Mouse (Mus musculus) thymus, adult 2 months (tissue): ENCODE results near the gene Slc35a3. TPM values are rescaled to one million over a fixed set of nuclear protein-coding genes. Genes with fewer than 3 reads are reported as not detected.
"Not testable (repeated sequence)": the region's sequence is repeated elsewhere in the genome, so short reads cannot be mapped to it uniquely, and the experiment has no call there.

Experiments
- DNase-seq: peaks from one replicate; pipeline ENCODE4 v3.0.0; 2021
- H3K27ac ChIP-seq: fragments of 200-500 bp; 2 replicates; pipeline ENCODE4 v1.5.1; 2012; ENCODE audit warnings: low read length, control low read depth; ENCODE audit not compliant: control insufficient read depth, insufficient read depth
- H3K27me3 ChIP-seq: fragments of 200-500 bp; 2 replicates; pipeline ENCODE4 v1.6.1; 2012; ENCODE audit warnings: mild to moderate bottlenecking, low read length, moderate library complexity, mixed read lengths; ENCODE audit not compliant: control insufficient read depth, insufficient read depth
- H3K36me3 ChIP-seq: fragments of 200-500 bp; 2 replicates; pipeline ENCODE4 v1.6.1; 2012; ENCODE audit warnings: mild to moderate bottlenecking, low read length, moderate library complexity; ENCODE audit not compliant: control insufficient read depth, insufficient read depth
- H3K4me1 ChIP-seq: fragments of 200-500 bp; replicated peaks from 2 replicates; pipeline ENCODE4 v1.6.1; 2012; ENCODE audit warnings: low read length; ENCODE audit not compliant: control insufficient read depth, insufficient read depth
- H3K4me3 ChIP-seq: fragments of 200-500 bp; 2 replicates; pipeline ENCODE4 v1.5.1; 2012; ENCODE audit warnings: mild to moderate bottlenecking, low read length, control low read depth, moderate library complexity; ENCODE audit not compliant: control insufficient read depth, insufficient read depth
- CTCF ChIP-seq: fragments of 200-500 bp; IDR thresholded peaks from 2 replicates; pipeline ENCODE4 v1.5.1; 2012; ENCODE audit warnings: mild to moderate bottlenecking, control low read depth, low read length, moderate library complexity, borderline replicate concordance; ENCODE audit not compliant: control insufficient read depth, poor library complexity, insufficient read depth; ENCODE audit errors: extremely low read depth
- POLR2A ChIP-seq: fragments of 200-500 bp; IDR thresholded peaks from 2 replicates; pipeline ENCODE4 v1.6.1; 2012; ENCODE audit warnings: mild to moderate bottlenecking, low read length, control low read depth, moderate library complexity; ENCODE audit not compliant: control insufficient read depth, poor library complexity, insufficient read depth; ENCODE audit errors: extremely low read depth
- WGBS: fragments of 180-500 bp; shearing (Covaris S2); methylation state at CpG from one replicate; pipeline ENCODE4 v1.1.7; 2018; 5-methylcytosine and 5-hydroxymethylcytosine counted together
- polyA plus RNA-seq: library from polyadenylated mRNA; depleted of rRNA; stranded (reverse); fragments of >200 nt; gene quantifications from 2 replicates; pipeline ENCODE4 v1.2.3, GENCODE M21; 2012; rRNA removed

Gene Slc35a3
- 6.8 and 11.1 TPM in 2 replicates for polyA plus RNA-seq

GRCm38 (mm10) chr3:116712436-116712881, at the start of gene Slc35a3:
TSS of gene Slc35a3 (minus strand) at chr3:116712831.
- H3K36me3 ChIP-seq, result no peaks in the 10 kb centered on the region
- WGBS, result 6% methylated on average over 8 of the region's 8 CpGs
- no peak for TF ChIP-seq CTCF
- no peak for TF ChIP-seq POLR2A
- H3K27ac ChIP-seq, result no peak within 1 kb of the TSS
- H3K4me3 ChIP-seq, result peak within 1 kb of the TSS; percentile 62
- no peak for DNase-seq
- H3K4me1 ChIP-seq, result peaks cover 4% of the 10 kb centered on the region
- no peaks in the 10 kb centered on the region for H3K27me3 ChIP-seq

GRCm38 (mm10) chr3:116752818-116753217, 40.2 kb upstream of the Slc35a3 start:
- 97% methylated on average over 8 of the region's 8 CpGs for WGBS
- Histone ChIP-seq H3K27ac (no peak overlapping the region), H3K27me3 (no peaks in the 10 kb centered on the region), H3K4me3 (no peak overlapping the region), H3K36me3 (no peaks in the 10 kb centered on the region), H3K4me1 (no peaks in the 10 kb centered on the region)
- no peak for DNase-seq
- TF ChIP-seq CTCF (no peak), POLR2A (no peak)

- WGBS, result 84% methylated on average over 4 of the region's 4 CpGs
- Histone ChIP-seq H3K27me3 (no peaks in the 10 kb centered on the region), H3K4me3 (no peak overlapping the region), H3K4me1 (no peaks in the 10 kb centered on the region), H3K36me3 (no peaks in the 10 kb centered on the region), H3K27ac (no peak overlapping the region)
- TF ChIP-seq POLR2A (no peak), CTCF (no peak)
- peak; percentile 64 for DNase-seq
These were observed 38.7 kb upstream of the Slc35a3 start for GRCm38 (mm10) chr3:116751191-116751860.

DNA sequence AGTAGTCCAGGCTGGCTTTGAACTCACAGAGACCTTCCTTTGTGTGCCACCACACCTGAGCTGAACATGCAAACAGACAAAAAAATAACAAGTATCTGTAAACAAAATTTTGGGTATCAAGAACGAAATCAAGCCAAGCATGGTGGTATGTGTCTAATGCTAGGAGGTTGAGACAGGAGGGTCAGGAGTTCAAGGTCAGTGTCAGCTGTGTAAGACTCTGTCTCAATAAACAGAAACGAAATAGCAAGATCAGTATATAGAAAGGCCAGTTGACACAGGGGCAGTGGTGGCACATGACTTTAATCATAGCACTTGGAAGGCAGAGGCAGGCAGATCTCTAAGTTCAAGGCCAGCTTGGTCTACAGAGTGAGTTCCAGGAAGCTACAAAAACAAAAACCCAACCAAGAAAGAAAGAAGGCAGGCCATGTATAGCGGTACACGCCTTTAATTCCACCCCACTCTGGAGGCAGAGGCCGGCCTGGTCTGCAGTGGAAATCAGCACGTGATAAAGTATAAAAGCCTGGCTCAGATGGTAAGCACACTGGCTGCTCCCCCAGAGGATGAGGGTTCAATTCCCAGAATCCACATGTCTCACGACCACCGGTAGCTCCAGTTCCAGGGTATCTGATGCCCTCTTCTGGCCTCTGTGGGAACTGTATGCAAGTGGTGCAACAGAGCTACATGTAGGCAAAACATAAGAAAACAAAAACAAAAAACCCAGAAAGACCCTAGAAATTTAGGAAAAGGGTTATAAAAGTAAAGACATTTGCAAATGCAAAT, 36.0 kb upstream of the Slc35a3 start:
- H3K4me3 ChIP-seq, result no peak overlapping the region
- no peaks in the 10 kb centered on the region for H3K4me1 ChIP-seq
- peak; percentile 48 for DNase-seq
- no peak overlapping the region for H3K27ac ChIP-seq
- TF ChIP-seq POLR2A (no peak), CTCF (0 out of 2 replicates have a peak, but pooled peaks have one; percentile 24)
- no peaks in the 10 kb centered on the region for H3K36me3 ChIP-seq
- 77% methylated on average over 8 of the region's 8 CpGs for WGBS
- H3K27me3 ChIP-seq, result no peaks in the 10 kb centered on the region

DNA sequence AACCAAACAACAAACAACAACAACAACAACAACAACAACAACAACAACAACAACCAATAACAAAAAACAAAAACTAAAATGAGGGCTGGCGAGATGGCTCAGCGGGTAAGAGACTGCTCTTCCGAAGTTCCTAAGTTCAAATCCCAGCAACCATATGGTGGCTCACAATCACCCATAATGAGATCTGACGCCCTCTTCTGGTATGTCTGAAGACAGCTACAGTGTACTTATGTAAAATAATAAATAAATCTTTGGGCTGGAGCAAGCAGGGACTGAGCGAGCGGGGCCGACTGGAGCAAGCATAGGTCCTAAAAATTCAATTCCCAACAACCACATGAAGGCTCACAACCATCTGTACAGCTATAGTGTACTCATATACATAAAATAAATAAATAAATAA, 35.0 kb upstream of the Slc35a3 start:
- not testable (repeated sequence) for H3K27ac ChIP-seq, H3K36me3 ChIP-seq, H3K27me3 ChIP-seq, DNase-seq, H3K4me3 ChIP-seq, H3K4me1 ChIP-seq
- WGBS, result 96% methylated on average over 7 of the region's 7 CpGs

DNA sequence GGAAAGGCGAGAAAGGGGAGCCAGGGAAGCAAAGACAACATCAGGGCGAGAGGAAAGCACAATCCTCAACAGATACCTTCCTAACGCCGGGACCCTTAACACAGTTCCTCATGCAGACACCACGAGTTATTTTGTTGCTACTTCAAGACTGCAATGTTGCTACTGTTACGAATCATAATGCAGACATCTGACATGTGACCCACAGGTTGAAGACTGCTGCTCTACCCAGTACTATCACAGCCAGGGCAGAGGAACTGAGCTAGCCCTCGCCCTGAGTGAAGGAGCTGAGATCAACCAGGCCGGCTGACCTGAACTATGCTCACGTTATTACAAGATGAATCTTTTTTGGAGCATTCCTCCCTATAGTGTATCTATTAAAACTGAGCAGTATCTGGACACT, 28.3 kb upstream of the Slc35a3 start:
- 89% methylated on average over 9 of the region's 9 CpGs for WGBS
- DNase-seq, result no peak
- H3K4me1 ChIP-seq, result no peaks in the 10 kb centered on the region
- no peak overlapping the region for H3K4me3 ChIP-seq
- no peaks in the 10 kb centered on the region for H3K36me3 ChIP-seq
- H3K27me3 ChIP-seq, result no peaks in the 10 kb centered on the region
- TF ChIP-seq CTCF, result no peak
- TF ChIP-seq POLR2A, result no peak
- no peak overlapping the region for H3K27ac ChIP-seq
